Mouse (Mus musculus) lung, adult 2 months (tissue): Measurements from ENCODE around the gene Fpr1.

Experiments
- CTCF ChIP-seq: fragments of 200-500 bp; IDR thresholded peaks from 2 replicates; pipeline ENCODE4 v1.5.1; 2011; ENCODE audit warnings: mild to moderate bottlenecking, low read length, control low read depth; ENCODE audit not compliant: insufficient read depth
- POLR2A ChIP-seq: fragments of 200-500 bp; IDR thresholded peaks from 2 replicates; pipeline ENCODE4 v1.6.1; 2011; ENCODE audit warnings: low read depth, mild to moderate bottlenecking, control low read depth, low read length, borderline replicate concordance; ENCODE audit errors: extremely low read depth

- TF ChIP-seq CTCF (no peak), POLR2A (no peak)
Measured at GRCm38 (mm10) chr17:17862360-17862759, 21.4 kb downstream of the Fpr1 start.
